Mouse (Mus musculus) frontal cortex, postnatal 10 days (tissue): ENCODE measurements around the gene Mgat1.
"Not testable (repeated sequence)": the region's sequence is repeated elsewhere in the genome, so short reads cannot be mapped to it uniquely, and the experiment has no call there.

Source experiments
- DNase-seq, 2 experiments: peaks; one replicate each; pipeline ENCODE4 v3.0.0; 2022; ENCODE audit warnings: low spot score in 2 of 2, mixed read lengths in 1 of 2

Gene Mgat1

GRCm38 (mm10) chr11:49264081-49264480 lies 20.1 kb downstream of the Mgat1 start:
- no peak for DNase-seq

GRCm38 (mm10) chr11:49264622-49265021 lies 20.6 kb downstream of the Mgat1 start:
- DNase-seq: no peak

- no peak for DNase-seq
These were observed 21.1 kb downstream of the Mgat1 start for GRCm38 (mm10) chr11:49265101-49265500.

- DNase-seq: no peak
These were observed 22.7 kb downstream of the Mgat1 start for GRCm38 (mm10) chr11:49266671-49267070.

- DNase-seq: no peak
These were observed 23.3 kb downstream of the Mgat1 start for GRCm38 (mm10) chr11:49267316-49267715.

GRCm38 (mm10) chr11:49267970-49268579 lies 24.1 kb downstream of the Mgat1 start:
- DNase-seq: no peak

- no peak for DNase-seq
These were observed 25.8 kb downstream of the Mgat1 start for GRCm38 (mm10) chr11:49269761-49270160.

- no peak for DNase-seq
These were observed 26.4 kb downstream of the Mgat1 start for GRCm38 (mm10) chr11:49270368-49270767.

- no peak for DNase-seq
These were observed 27.3 kb downstream of the Mgat1 start for GRCm38 (mm10) chr11:49271334-49271733.

- no peak for DNase-seq
These were observed 30.0 kb downstream of the Mgat1 start for GRCm38 (mm10) chr11:49273834-49274519.

- no peak for DNase-seq
These were observed 34.2 kb downstream of the Mgat1 start, which contains the start of gene Olfr1393 for GRCm38 (mm10) chr11:49278222-49278621. Gene Olfr1393 (plus strand): TSS chr11:49278304.

GRCm38 (mm10) chr11:49284982-49285381 lies 41.0 kb downstream of the Mgat1 start, which contains the start of gene Olfr1392:
Gene Olfr1392 (plus strand): TSS chr11:49285282.
- DNase-seq: not testable (repeated sequence)

- no peak for DNase-seq
These were observed 43.3 kb downstream of the Mgat1 start for GRCm38 (mm10) chr11:49287251-49287650.

- no peak for DNase-seq
These were observed 48.8 kb downstream of the Mgat1 start for GRCm38 (mm10) chr11:49292777-49293176.

- DNase-seq: no peak
These were observed 60.5 kb downstream of the Mgat1 start, which contains the start of gene Olfr10 for GRCm38 (mm10) chr11:49304441-49304840. Gene Olfr10 (plus strand): TSS chr11:49304741.

GRCm38 (mm10) chr11:49308547-49308946 lies 64.6 kb downstream of the Mgat1 start:
- not testable (repeated sequence) for DNase-seq
